Mouse (Mus musculus): Measurements from ENCODE around the gene Mrpl42.
A peak's percentile ranks its signal among the peaks of the same experiment; 100 is the strongest.
"Not testable (repeated sequence)": the region's sequence is repeated elsewhere in the genome, so short reads cannot be mapped to it uniquely, and the experiment has no call there.

Gene Mrpl42

DNA sequence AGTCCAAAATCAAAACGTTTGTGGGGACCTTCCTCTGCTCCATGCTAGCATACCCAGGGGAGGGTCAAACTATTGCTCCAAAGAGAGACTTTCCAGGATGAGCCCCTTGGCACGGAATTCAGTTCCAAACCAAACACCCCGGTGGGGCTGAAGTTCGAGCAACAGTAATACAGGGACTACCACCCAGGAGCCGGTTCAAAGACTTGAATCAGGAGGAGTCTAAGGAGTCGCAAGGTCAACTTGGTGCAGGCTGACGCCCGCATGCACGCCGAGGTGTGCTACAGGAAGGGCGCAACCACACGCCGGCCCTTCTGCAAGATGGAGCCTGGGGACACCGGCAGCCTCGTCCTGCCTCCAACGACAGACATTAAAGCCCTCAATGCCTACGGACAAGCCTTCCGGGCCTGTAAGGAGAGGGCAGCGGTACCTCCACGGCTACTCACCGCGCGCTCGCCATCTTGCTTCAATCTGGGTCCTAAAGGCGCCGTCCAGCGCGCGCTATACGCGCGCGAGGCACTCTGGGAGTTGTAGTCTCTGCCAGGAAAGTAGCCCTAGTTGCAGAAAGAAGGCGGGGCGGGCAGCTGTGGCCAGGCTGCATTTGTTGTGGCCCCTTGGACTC, at the start of gene Mrpl42:
Mrpl42 (minus strand) TSS at position 478 of the 619 bp plus-strand sequence.
- peak; percentile 87 for DNase-seq (ENCODE audit: low read depth)

DNA sequence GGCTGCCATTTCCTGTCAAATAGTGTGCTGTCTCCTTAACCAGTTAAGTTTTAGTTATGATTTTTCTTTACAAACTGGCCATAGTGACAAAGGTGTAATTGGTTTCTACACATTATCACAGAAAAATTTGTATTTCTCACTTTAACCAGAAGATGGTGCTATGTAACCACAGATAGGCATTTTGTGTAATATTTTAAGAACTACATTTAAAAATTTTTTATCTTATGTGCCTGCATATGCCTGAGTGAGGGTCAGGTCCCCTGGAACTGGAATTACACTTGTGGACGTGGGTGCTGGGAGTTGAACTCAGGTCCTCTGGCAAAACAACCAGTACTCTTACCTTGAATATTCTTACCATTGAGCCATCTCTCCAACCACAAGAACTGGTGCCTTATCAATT, 48.8 kb upstream of the Mrpl42 start:
- DNase-seq (ENCODE audit: low read depth): peak; percentile 61

DNA sequence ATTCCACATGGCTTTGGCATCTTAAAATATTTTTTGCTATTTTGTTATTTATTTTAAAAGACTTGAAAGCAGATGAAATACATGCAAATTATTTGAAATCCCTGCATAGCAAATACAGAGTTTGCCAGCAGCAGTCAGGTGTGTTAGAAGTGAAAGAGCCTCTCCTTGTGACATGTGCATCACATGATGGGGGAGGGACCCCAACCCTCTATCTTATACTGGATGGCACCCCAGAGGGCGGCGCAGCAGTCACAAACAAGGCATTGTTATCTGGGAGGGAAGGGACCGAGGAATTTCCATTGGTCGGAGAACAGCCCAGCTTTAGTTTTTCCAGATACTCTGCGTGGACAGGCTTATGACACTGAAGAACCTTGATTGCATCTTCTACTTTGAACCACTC, 47.3 kb upstream of the Mrpl42 start:
- not testable (repeated sequence) for DNase-seq (ENCODE audit: low read depth)

DNA sequence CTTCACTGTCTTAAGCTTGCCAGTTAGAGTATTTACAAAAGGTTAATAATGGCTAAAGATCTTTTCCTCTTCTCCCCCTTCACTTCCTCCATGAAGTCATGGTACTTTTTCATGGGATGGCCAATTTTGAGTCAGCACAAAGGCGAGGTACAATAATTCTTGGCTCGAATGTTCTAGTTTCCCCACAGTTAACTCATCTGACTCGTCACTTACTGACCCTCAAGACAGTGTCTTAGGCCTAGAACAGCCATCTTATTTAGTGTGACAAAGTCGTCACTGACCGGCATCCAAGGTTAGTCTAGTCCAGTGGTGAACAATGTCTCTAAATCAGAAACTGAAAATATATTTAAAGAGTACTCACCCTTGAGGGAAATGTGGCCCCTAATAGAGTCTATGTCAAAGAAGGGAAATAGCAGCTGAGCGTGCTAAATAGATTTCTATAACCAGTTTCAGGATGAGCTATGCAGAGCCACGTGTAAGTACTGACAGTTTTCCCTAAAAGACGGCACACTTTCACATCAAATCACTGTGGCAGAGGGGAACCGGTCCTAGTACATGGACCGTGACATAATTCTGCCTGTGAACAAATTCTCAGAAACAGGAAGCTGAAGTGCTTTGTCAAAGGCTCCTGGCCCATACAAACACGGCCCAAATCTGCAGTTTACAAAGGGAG, 46.5 kb upstream of the Mrpl42 start:
- DNase-seq (ENCODE audit: low read depth): no peak

DNA sequence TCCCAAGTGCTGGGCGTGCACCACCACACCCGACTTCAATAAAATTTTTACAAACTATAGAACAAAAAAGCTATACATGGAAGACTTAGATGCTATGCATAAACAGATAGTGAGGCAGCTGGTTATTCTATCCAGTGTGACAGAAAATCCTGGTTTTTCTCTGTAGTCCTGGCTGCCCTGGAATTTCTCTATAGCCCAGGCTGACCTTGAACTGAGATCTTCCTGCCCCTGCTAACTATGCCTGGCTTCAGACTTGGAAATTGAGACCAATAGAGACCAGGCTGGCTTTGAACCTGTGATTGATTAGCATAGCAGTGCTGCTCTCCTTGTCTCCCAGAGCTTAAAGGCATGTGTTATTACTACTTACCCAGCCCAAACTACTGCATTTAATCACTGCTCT, 44.4 kb upstream of the Mrpl42 start:
- no peak for DNase-seq (ENCODE audit: low read depth)

DNA sequence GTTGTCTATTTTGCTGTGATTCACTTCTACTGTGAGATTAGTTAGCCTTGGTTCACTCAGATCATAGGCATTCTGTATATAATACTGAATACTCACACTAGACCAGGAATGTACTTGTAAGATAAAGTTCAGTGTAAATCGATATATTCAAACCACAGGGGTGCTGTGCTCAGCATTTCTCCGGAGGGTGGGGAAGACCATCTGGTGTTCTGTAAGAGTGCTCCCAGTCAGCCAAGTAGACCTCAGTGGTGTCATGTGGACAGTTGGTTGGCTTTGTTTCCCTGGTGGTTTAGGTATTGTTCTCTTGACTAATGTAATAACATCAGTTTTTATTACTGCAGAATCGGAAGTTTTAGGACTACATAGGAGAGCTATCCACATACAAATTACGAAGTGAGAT, 43.3 kb upstream of the Mrpl42 start:
- DNase-seq (ENCODE audit: low read depth): no peak

DNA sequence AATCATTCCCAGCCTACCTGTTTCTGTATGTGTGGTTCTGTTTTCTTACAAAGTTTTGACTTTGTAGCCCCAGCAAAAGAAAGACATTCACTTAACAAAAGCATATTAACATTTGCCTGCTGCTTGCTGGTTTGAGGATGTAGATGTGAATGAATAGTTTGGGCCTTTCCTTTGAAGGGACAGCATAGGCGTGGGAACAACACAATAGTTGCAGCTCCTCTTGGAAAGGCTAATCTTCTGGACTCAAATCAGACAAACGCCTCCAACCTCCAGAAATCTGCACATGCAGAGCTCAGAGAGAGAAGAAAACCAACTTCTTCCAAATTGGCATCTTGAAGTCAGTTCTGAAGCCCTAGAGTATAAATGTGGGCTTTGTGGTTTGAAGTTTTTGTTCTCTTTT, 42.9 kb upstream of the Mrpl42 start:
- no peak for DNase-seq (ENCODE audit: low read depth)

DNA sequence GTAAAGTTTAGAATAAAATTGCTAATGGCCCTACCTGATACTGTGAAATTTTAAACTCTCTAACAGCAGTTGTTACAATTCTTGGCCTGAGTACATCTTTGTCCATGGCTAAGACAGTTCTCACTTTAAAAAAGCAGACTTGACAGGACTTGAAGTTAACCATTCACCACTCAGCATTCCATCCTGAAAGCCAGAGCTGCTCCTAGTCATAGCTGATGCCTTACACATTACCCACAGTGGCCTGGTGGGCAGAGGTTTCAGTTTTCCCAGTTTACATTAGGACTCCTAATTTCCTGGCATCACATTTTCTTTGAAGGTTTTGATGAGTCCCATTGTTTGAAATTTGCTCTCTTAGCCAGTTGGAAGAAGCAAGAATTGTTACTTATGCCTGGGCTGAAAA, 42.3 kb upstream of the Mrpl42 start:
- DNase-seq (ENCODE audit: low read depth): no peak

DNA sequence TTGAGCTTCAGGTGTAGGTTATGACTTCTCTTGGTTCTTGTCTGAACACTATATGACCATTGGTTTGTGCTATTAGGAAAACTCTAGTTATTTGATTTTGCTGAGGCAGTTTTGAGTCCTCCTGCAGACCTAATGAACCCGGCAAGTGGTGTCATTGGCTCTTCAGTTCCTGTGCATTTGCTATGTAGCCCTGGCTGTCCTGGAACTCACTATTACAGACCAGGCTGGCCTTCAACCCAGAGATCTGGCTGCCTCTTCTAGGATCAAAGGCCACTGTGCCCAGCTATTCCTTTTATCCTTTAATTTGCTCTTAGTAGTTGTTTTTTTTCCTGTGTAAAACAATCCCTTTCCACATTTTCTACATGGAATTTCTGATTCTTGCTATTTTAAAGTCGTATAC, 41.6 kb upstream of the Mrpl42 start:
- DNase-seq (ENCODE audit: low read depth): no peak

DNA sequence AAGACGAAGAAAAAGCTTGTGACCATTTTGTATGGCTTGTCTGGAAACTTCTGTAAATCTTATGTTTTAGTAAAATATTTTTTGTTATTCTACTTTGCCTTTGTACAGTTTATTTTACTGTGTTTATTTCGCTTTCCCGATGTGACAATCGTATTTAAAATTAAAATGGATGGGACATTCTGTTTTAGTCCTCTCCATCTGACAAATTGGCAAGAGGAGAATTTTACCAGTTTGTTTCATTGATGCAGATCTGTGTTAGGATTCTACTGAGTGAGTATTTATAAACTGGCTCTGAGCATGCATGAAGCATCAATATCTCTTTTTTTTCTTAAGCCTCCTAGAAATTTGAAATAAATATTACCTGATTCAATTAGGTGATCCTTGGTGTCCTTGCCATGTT, 41.2 kb upstream of the Mrpl42 start:
- no peak for DNase-seq (ENCODE audit: low read depth)

DNA sequence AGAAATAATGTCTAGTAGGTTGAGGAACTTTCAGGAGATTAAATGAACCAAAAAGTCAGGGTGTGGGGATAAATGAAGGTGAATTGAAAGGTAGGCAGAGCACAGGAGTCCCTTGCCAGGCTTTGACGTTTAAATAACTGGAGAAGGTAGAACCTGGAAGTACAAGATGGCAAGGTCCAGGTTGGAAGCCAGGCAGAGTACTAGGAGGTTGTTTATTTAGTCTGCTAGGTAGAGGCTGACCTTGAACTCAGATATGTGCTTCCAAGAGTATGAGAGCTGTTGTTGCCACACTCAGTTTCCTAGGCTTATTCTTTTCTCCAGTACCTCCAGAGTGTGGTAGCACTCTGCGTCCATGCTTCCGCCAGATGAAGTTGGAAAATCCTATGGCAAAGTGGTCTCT, 38.1 kb upstream of the Mrpl42 start:
- no peak for DNase-seq (ENCODE audit: low read depth)

DNA sequence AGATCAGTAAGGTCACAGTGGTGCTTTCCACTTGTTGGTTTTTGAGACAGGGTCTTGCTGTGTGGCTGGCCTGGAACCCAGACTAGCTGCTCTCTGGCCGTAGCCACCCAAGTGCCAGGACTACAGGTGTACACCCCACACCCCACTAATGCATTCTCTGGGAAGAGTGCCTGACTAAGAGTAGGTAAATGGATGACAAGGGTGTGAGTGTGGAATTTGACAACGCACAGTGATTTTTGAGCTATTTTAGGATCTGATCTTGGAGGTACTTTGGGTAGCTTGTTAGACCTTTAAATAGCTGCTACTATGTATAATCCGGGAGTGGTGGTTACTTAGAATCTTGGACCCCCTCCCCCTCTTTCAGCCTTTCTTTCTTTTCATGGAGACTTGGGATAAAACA, 37.5 kb upstream of the Mrpl42 start:
- no peak for DNase-seq (ENCODE audit: low read depth)

DNA sequence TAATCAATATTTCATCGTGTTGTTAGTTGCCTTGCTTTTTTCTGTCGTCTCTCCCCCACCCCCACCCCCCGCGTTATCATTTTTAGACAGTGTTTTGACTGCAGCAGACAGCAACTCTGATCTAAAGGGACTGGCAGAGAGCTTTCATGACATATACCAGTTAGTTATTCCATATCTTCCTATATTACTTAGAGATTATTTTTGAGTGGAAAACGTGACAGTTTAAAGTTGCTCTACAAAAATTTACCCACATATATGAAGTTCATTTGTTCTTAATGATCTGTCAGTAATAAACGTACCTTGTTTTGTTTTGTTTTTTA, 34.4 kb upstream of the Mrpl42 start:
- no peak for DNase-seq (ENCODE audit: low read depth)

DNA sequence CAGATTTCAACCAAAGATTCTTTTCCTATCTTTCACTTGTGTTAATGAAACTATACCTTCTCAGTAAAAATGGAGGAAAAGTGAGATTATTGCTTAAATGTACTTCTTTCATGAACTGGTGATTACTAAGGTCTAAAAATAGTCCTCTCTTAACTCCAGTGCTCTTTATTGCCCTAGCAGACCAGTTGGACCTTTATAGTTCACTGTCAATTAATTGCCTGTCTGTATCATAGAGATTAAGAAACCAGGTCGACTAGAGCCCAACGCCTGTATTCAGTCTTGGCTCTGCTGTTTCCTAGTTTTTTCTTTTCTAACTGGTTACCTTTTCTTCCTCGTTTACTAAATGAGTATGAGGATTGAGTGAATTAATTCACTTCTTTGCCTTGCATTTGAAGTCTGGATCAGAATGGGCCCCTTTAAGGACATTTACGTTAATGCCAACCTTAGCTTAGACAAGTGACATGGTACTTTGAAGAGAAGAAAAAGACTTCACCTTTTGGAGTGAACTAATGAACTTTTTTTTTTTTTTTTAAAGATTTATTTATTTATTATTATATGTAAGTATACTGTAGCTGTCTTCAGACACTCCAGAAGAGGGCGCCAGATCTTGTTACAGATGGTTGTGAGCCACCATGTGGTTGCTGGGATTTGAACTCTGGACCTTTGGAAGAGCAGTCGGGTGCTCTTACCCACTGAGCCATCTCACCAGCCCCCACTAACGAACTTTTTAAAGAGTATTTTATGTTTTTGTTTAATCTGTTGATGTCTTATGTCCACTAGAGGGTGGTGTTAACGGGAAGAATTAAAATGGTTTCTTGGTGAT, 33.9 kb upstream of the Mrpl42 start:
- no peak for DNase-seq (ENCODE audit: low read depth)

DNA sequence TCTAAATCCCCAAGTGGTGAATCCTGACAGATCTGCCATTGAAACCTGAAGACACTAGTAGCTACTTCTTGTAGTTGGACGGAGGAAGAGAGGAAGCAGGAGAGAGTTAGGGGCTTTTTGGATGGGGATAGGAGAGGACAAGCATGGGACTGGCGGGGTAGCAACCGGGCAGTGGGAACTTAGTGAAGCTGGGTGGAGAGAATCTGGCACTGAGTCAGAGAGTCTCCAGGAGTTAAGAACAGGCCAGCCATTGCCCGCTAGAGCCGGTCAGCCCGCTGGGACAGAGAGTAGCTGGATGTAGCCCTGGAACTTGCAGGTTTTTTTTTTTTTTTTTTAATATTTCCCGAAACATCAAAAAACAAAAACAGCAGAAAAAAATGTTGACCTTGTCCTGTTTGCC, 31.6 kb upstream of the Mrpl42 start:
- no peak for DNase-seq (ENCODE audit: low read depth)

DNA sequence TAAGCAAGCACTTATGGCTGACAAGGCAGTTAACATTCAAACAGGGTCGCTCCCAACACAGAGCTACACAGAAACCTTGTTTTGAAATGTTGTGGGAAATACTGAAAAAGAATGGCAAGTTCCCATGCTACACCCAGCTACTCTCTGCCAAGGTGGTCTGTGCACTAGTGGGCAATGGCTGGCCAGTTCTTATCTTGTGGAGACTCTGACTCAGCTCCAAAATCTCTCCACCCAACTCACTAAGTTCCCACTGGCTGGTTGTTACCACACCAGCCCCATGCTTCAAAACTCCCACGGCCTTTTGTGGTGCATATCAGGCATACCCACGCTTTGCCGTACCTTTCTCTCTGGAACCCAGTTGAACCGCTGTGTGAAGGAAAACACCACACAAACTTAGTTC, 31.2 kb upstream of the Mrpl42 start:
- DNase-seq (ENCODE audit: low read depth): peak; percentile 54

DNA sequence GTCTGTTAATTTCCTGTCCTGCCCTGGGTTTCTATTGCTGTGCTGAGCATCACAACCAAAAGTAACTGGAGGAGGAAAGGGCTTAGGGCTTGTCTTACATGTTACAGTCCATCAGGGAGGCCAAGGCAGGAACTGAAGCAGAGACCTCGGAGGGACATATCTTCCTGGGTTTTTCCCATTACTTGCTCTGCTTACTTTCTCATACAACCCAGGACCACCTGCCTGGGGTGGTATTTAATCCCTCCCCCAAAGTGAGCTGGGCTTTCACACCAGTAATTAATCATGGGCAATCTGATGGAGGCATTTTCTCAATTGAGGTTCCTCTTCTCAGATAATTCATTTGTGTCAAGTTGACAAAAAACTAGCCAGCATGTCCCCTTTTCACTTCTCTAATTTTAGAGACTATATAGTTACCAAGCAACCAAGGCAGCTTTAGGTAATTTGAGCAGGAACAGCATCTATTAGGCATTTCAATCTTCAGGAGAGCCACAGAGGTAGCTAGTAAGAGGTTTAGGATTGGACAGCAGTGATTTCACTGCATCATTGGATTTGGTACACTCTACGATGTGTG, 28.9 kb upstream of the Mrpl42 start:
- DNase-seq (ENCODE audit: low read depth): no peak

DNA sequence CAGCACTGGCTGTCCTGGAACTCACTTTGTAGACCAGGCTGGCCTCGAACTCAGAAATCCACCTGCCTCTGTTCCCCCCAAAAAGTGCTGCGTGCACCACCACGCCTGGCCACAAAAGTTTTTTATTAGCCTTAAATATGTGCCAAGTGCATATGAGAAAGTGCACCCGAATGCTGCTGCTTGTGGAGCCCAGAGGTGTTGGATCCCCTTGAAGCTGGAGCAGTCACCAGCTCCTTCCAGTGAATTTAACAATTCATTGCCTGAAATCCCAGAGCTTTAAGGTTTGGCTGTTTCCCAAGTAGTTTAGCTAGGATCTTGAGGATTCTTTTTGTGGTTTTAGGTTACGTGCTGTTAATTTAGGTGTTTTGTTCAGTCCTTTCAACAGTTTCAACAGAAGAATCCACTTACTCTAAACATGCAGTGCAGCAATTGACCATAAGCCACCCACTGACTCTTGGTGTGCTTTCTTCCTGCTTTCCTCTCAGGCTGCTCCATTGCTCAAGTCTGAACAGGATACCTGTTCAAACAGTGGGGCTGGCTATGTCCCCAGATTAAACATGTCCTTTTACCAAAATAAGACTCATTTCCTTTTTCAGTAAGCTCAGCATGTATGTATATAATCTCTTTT, 24.9 kb upstream of the Mrpl42 start:
- DNase-seq (ENCODE audit: low read depth): peak; percentile 64

DNA sequence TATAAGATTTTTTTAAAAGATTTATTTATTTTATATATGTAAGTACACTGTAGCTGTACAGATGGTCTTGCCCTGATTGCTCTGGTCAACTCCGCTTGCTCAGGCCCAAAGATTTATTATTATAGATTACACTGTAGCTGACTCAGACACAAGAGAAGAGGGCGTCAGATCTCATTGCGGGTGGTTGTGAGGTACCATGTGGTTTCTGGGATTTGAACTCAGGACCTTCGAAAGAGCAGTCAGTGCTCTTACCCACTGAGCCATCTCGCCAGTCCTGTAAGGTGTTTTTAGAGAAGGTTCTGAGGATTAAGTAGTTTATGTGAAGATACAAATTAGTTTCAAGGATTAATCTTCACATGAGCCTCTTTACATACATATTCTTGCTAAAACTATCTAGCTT, 24.1 kb upstream of the Mrpl42 start:
- DNase-seq (ENCODE audit: low read depth): no peak

DNA sequence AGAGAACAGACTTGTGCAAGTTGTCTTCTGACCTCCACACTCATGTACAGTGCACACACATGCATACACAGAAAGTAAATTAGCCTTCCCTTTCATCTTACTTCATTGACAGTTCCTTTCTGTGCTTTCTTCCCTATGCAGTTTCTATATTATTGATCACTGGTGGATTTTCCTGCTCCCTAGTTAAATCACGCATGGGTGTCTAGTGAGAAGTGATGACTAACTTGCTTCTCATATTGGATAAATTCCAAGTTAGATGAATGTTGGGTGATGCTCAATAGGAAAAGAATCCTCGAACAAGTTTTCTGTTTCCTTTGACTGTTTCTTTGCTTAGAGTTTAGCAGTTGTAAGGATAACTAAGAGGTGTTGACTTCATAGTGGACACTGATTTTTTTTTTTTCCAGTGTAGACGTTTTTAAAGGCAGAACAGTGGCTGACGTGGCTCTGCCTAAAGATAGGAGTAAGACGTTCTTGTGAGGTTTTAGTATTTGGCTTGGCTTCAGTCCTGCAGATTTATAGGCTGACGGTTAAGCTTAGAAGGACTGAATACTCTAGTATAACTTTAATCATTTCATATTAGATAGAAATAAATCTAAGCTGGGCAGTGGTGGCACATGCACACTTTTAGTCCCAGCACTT, 23.4 kb upstream of the Mrpl42 start:
- DNase-seq (ENCODE audit: low read depth): no peak

DNA sequence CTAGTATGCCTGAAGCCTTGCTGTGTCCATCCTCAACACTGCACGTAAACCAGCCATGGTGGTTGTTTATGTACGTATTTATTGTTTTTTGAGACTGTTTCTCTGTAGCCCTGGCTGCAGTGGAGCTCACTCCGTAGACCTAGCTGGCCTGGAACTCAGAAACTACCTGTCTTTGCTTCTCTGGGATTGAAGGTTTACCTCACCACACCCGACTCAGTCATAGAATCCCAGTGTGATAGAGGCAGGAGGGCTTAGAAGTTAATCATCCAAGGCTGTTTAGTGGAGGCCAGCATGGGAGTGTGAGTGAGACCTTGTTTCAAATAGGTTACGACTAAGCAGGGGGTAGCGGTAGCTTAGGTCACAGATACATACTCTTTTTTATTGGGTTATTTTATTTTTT, 15.9 kb upstream of the Mrpl42 start:
- DNase-seq (ENCODE audit: low read depth): no peak

DNA sequence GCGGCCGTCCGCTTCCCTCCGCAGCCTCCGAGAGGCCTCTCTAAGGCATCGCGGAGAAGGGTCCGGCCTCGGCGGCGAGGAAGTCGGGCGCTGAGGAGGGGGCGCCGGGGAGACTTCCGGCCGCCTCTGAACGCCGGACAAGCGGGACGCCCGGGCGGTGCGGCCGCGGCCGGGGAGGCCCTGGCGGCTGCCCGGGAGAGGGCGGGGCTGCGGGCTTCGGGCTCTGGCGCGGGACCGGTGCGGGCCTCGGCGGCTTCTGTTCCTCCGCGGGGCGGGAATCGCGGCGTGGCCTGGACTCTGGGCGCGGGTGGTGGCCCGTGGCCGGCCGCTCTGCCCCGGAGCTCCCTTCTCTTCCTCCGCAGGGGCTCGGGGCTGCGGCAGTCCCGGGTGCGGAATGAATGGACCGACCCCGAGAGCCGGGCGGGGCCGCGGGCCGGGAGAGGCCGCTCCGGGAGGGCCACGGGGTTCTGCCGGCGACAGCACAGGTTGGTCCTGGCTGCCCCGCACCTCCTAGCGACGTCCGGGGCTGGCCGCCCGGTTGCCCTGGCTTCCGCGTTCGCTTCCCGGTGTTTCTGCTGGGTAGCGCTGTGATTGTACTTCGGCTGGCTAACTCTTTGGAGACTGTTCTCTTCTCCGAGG, 13.7 kb upstream of the Mrpl42 start:
- peak; percentile 26 for DNase-seq (ENCODE audit: low read depth)
